Mouse (Mus musculus) heart, embryonic 14.5 days (tissue): ENCODE measurements around the gene Ccdc169. TPM values are rescaled to one million over a fixed set of nuclear protein-coding genes. Genes with fewer than 3 reads are reported as not detected.

Experiments
- ATAC-seq: fragments of 200-750 bp; cut with Nextera tagmentation; 2 replicates; pipeline ENCODE4 v1.8.0; 2017; ENCODE audit warnings: low read depth, moderate TSS enrichment; ENCODE audit not compliant: insufficient number of reproducible peaks, insufficient read depth, low FRiP score
- H3K27ac ChIP-seq, 2 experiments: fragments of 200-500 bp in 1 of 2; fragments of 300-500 bp in 1 of 2; sonication (generic) in 1 of 2; replicated peaks in 1 of 2; 2 replicates each; pipeline ENCODE4 v1.5.1; 2012 to 2014; ENCODE audit warnings: low read depth in 2 of 2, low read length in 2 of 2, control low read depth in 1 of 2, mild to moderate bottlenecking in 1 of 2, mixed read lengths in 1 of 2; ENCODE audit not compliant: control insufficient read depth in 1 of 2, insufficient read depth in 1 of 2
- H3K27me3 ChIP-seq: fragments of 300-500 bp; sonication (generic); 2 replicates; pipeline ENCODE4 v1.6.1; 2014; ENCODE audit warnings: mild to moderate bottlenecking, low read length, control low read depth; ENCODE audit not compliant: control insufficient read depth, insufficient read depth
- H3K36me3 ChIP-seq: fragments of 300-500 bp; sonication (generic); 2 replicates; pipeline ENCODE4 v1.6.1; 2014; ENCODE audit warnings: mild to moderate bottlenecking, control low read depth, low read length, mixed read lengths; ENCODE audit not compliant: control insufficient read depth, insufficient read depth
- H3K4me1 ChIP-seq, 2 experiments: fragments of 200-500 bp in 1 of 2; fragments of 300-500 bp in 1 of 2; sonication (generic) in 1 of 2; 2 replicates each; pipeline ENCODE4 v1.6.1; 2012 to 2014; ENCODE audit warnings: low read length in 2 of 2, control low read depth in 1 of 2, mixed read lengths in 1 of 2; ENCODE audit not compliant: control insufficient read depth in 2 of 2, insufficient read depth in 2 of 2
- H3K4me2 ChIP-seq: fragments of 300-500 bp; sonication (generic); 2 replicates; pipeline ENCODE4 v1.6.1; 2014; ENCODE audit warnings: mild to moderate bottlenecking, low read length
- H3K4me3 ChIP-seq, 2 experiments: fragments of 200-500 bp in 1 of 2; fragments of 300-500 bp in 1 of 2; sonication (generic) in 1 of 2; 2 replicates each; pipeline ENCODE4 v1.5.1; 2012 to 2014; ENCODE audit warnings: low read length in 2 of 2, mild to moderate bottlenecking in 2 of 2, control low read depth in 1 of 2, low read depth in 1 of 2, moderate library complexity in 1 of 2; ENCODE audit not compliant: control insufficient read depth in 1 of 2, insufficient read depth in 1 of 2
- H3K9ac ChIP-seq: fragments of 300-500 bp; sonication (generic); 2 replicates; pipeline ENCODE4 v1.6.1; 2014; ENCODE audit warnings: mild to moderate bottlenecking, low read length
- H3K9me3 ChIP-seq: fragments of 300-500 bp; sonication (generic); 2 replicates; pipeline ENCODE4 v1.6.1; 2016; ENCODE audit warnings: low read length, control low read depth; ENCODE audit not compliant: control insufficient read depth
- WGBS: fragments of 180-500 bp; shearing (Covaris S2); extraction: QIAGEN DNeasy Blood & Tissue Kit; methylation state at CpG from one replicate; pipeline ENCODE4 v1.1.7; 2014; 5-methylcytosine and 5-hydroxymethylcytosine counted together
- polyA plus RNA-seq: library from polyadenylated mRNA; unstranded; fragments of >200 nt; fragmentation: Nextera tagmentation; extraction: Ambion mirVana; gene quantifications from 2 replicates; pipeline ENCODE4 v1.2.1, GENCODE M21; 2014

Ccdc169 gene
- polyA plus RNA-seq, 1 experiment from 2014 or later, result not detected

GRCm38 (mm10) chr3:55123064-55123463, 14.1 kb upstream of the Ccdc169 start:
- Histone ChIP-seq H3K4me3 (no peak overlapping the region), H3K27me3 (no peaks in the 10 kb centered on the region), H3K4me1 (peaks cover 5 to 10% of the 10 kb centered on the region in 2 experiments), H3K9me3 (no peaks in the 10 kb centered on the region), H3K4me2 (no peak overlapping the region), H3K27ac (no peak overlapping the region), H3K9ac (no peak overlapping the region), H3K36me3 (peaks cover 93% of the 10 kb centered on the region)
- 93% methylated on average over 4 of the region's 4 CpGs for WGBS
- no peak for ATAC-seq

- H3K9ac ChIP-seq, result no peak overlapping the region
- no peak overlapping the region for H3K4me2 ChIP-seq
- H3K27me3 ChIP-seq, result no peaks in the 10 kb centered on the region
- WGBS, result 73% methylated on average over 4 of the region's 4 CpGs
- no peak overlapping the region for H3K4me3 ChIP-seq
- no peak for ATAC-seq
- H3K4me1 ChIP-seq, result no peaks in the 10 kb centered on the region; a peak in 1 of 4 replicates
- H3K9me3 ChIP-seq, result no peaks in the 10 kb centered on the region
- H3K36me3 ChIP-seq, result peaks cover 99% of the 10 kb centered on the region
- H3K27ac ChIP-seq, result peak overlapping the region in 1 of 2 experiments; percentile 35; a peak in 2 of 4 replicates
Measured at GRCm38 (mm10) chr3:55129181-55129692, 7.9 kb upstream of the Ccdc169 start.

- WGBS, result 86% methylated on average over 6 of the region's 6 CpGs
Measured at GRCm38 (mm10) chr3:55131576-55132233, 5.4 kb upstream of the Ccdc169 start.

DNA sequence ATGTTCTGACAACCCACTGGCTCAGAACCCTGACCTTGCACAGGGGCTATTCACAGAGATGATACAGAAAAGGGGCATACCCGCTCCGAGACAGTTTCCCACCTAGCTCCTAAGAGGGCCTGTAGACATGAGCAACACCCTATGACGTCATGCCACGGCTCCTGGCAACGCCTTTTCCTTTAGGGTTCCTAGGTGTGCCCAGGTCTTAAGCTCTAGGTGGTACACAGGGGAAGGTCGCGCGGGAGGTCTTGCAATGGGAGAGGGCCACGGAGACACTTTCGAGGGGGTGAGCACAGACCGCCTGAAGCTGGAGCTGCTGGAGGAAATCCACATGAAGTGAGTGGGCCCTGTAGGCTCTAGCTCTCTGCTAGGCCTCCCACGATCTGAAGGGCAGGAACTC, 2.7 kb downstream of the Ccdc169 start:
- no peak overlapping the region for H3K4me2 ChIP-seq
- no peak overlapping the region for H3K4me3 ChIP-seq
- WGBS, result 91% methylated on average over 12 of the region's 12 CpGs
- no peaks in the 10 kb centered on the region for H3K4me1 ChIP-seq
- H3K27ac ChIP-seq, result no peak overlapping the region
- peaks cover 36% of the 10 kb centered on the region for H3K36me3 ChIP-seq
- H3K27me3 ChIP-seq, result no peaks in the 10 kb centered on the region
- H3K9me3 ChIP-seq, result no peaks in the 10 kb centered on the region
- ATAC-seq, result no peak
- no peak overlapping the region for H3K9ac ChIP-seq

More at GRCm38 (mm10) chr3:55131576-55132233, 5.4 kb upstream of the Ccdc169 start:
- no peak overlapping the region for H3K9ac ChIP-seq
- H3K9me3 ChIP-seq, result no peaks in the 10 kb centered on the region
- H3K27me3 ChIP-seq, result no peaks in the 10 kb centered on the region
- no peak overlapping the region for H3K27ac ChIP-seq
- ATAC-seq, result no peak
- H3K4me3 ChIP-seq, result no peak overlapping the region
- peaks cover 99% of the 10 kb centered on the region for H3K36me3 ChIP-seq
- no peaks in the 10 kb centered on the region; a peak in 1 of 4 replicates for H3K4me1 ChIP-seq
- H3K4me2 ChIP-seq, result no peak overlapping the region

DNA sequence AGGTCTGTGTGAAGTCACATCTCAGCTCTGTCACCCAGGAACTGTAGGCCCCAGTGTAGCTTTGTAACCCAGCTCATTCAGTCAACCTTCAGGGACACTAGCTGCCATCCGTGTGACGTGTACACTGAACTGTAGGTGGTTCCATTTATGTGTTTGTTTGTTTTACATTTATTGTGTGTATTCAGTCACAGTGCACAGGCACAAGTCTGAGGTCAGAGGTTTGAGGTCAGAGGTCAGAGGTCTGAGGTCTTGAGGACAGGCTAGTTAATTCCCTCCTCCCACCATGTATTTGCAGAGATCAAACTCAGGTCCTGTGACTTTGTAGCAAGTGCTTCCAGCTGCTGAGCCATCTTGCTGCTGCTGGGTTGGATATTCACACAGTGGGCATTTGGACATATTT, 4.3 kb downstream of the Ccdc169 start:
- Histone ChIP-seq H3K4me1 (no peaks in the 10 kb centered on the region), H3K4me3 (no peak overlapping the region), H3K36me3 (peaks cover 20% of the 10 kb centered on the region), H3K9ac (no peak overlapping the region), H3K4me2 (no peak overlapping the region), H3K27ac (no peak overlapping the region), H3K27me3 (no peaks in the 10 kb centered on the region), H3K9me3 (no peaks in the 10 kb centered on the region)
- no peak for ATAC-seq
- WGBS, result 92% methylated on average over 2 of the region's 2 CpGs

GRCm38 (mm10) chr3:55144916-55145315, 7.8 kb downstream of the Ccdc169 start:
- WGBS, result 67% methylated on average over 4 of the region's 4 CpGs
- H3K9ac ChIP-seq, result no peak overlapping the region
- no peak overlapping the region for H3K4me3 ChIP-seq
- no peaks in the 10 kb centered on the region for H3K4me1 ChIP-seq
- H3K4me2 ChIP-seq, result no peak overlapping the region
- H3K36me3 ChIP-seq, result no peaks in the 10 kb centered on the region
- no peaks in the 10 kb centered on the region for H3K9me3 ChIP-seq
- no peak overlapping the region for H3K27ac ChIP-seq
- no peaks in the 10 kb centered on the region for H3K27me3 ChIP-seq
- no peak for ATAC-seq

- no peak for ATAC-seq
- Histone ChIP-seq H3K4me2 (no peak overlapping the region), H3K36me3 (no peaks in the 10 kb centered on the region), H3K9me3 (no peaks in the 10 kb centered on the region), H3K27ac (no peak overlapping the region), H3K9ac (no peak overlapping the region), H3K4me1 (no peaks in the 10 kb centered on the region), H3K4me3 (no peak overlapping the region), H3K27me3 (no peaks in the 10 kb centered on the region)
- 79% methylated on average over 6 of the region's 6 CpGs for WGBS
Measured at GRCm38 (mm10) chr3:55146441-55146840, 9.3 kb downstream of the Ccdc169 start.

DNA sequence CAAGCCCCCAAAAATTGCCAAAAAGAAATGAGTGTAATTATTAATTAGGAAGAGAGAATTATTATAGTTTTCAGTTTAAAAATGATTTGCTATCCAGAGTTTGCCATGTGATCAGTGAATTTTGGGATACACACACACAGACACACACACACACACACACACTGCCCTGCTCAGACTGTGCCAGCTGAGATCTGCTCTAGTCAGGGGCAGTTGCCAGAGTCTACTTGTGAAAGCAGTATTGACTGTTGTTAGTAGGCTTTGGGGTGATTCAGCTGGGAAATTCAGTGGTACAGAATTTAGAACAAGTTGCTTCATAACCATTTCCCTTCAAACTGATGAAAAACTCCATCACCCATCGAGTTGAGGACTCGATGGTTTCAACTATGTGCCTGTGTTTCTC, 10.0 kb downstream of the Ccdc169 start:
- Histone ChIP-seq H3K27me3 (no peaks in the 10 kb centered on the region), H3K4me1 (no peaks in the 10 kb centered on the region), H3K36me3 (no peaks in the 10 kb centered on the region), H3K4me2 (no peak overlapping the region), H3K27ac (no peak overlapping the region), H3K4me3 (no peak overlapping the region), H3K9ac (no peak overlapping the region), H3K9me3 (no peaks in the 10 kb centered on the region)
- WGBS, result 77% methylated on average over 2 of the region's 2 CpGs
- ATAC-seq, result no peak
